Mouse (Mus musculus) hindbrain, embryonic 16.5 days (tissue): ENCODE data around the gene Tle1. TPM values are rescaled to one million over a fixed set of nuclear protein-coding genes. Genes with fewer than 3 reads are reported as not detected.
A peak's percentile ranks its signal among the peaks of the same experiment; 100 is the strongest.

Experiments
- ATAC-seq: fragments of 200-750 bp; cut with Nextera tagmentation; 2 replicates; pipeline ENCODE4 v1.8.0; 2017; ENCODE audit warnings: moderate TSS enrichment, moderate library complexity
- H3K27ac ChIP-seq: fragments of 300-500 bp; sonication (generic); 2 replicates; pipeline ENCODE4 v1.5.1; 2014; ENCODE audit warnings: low read depth, mild to moderate bottlenecking, control low read depth, low read length, moderate library complexity
- H3K27me3 ChIP-seq: fragments of 300-500 bp; sonication (generic); replicated peaks from 2 replicates; pipeline ENCODE4 v1.6.1; 2014; ENCODE audit warnings: low read length; ENCODE audit not compliant: control insufficient read depth, insufficient read depth
- H3K36me3 ChIP-seq: fragments of 300-500 bp; sonication (generic); 2 replicates; pipeline ENCODE4 v1.6.1; 2014; ENCODE audit warnings: mild to moderate bottlenecking, low read length, moderate library complexity, mixed read lengths; ENCODE audit not compliant: control insufficient read depth, insufficient read depth
- H3K4me1 ChIP-seq: fragments of 300-500 bp; sonication (generic); 2 replicates; pipeline ENCODE4 v1.6.1; 2014; ENCODE audit warnings: low read depth, low read length; ENCODE audit not compliant: control insufficient read depth, insufficient read depth
- H3K4me2 ChIP-seq: fragments of 300-500 bp; sonication (generic); 2 replicates; pipeline ENCODE4 v1.6.1; 2014; ENCODE audit warnings: mild to moderate bottlenecking, low read length, control low read depth, moderate library complexity
- H3K4me3 ChIP-seq: fragments of 300-500 bp; sonication (generic); 2 replicates; pipeline ENCODE4 v1.5.1; 2014; ENCODE audit warnings: mild to moderate bottlenecking, low read length, control low read depth, moderate library complexity
- H3K9ac ChIP-seq: fragments of 300-500 bp; sonication (generic); 2 replicates; pipeline ENCODE4 v1.6.1; 2014; ENCODE audit warnings: low read depth, mild to moderate bottlenecking, control low read depth, low read length, moderate library complexity
- H3K9me3 ChIP-seq: fragments of 300-500 bp; sonication (generic); 2 replicates; pipeline ENCODE4 v1.6.1; 2014; ENCODE audit warnings: mild to moderate bottlenecking, low read length, moderate library complexity; ENCODE audit not compliant: control insufficient read depth
- WGBS: fragments of 180-500 bp; shearing (Covaris S2); extraction: QIAGEN DNeasy Blood & Tissue Kit; methylation state at CpG from one replicate; pipeline ENCODE4 v1.1.7; 2014; 5-methylcytosine and 5-hydroxymethylcytosine counted together
- polyA plus RNA-seq: library from polyadenylated mRNA; unstranded; fragments of >200 nt; fragmentation: Nextera tagmentation; extraction: Ambion mirVana; gene quantifications from 2 replicates; pipeline ENCODE4 v1.2.1, GENCODE M21; 2015

The Tle1 gene
- polyA plus RNA-seq, 1 experiment from 2014 or later: 26.8 TPM

- peaks cover 8% of the 10 kb centered on the region; the same call in 1 of the 2 replicates for H3K4me1 ChIP-seq
- no peaks in the 10 kb centered on the region for H3K9me3 ChIP-seq
- H3K27me3 ChIP-seq: no peaks in the 10 kb centered on the region
- no peak overlapping the region for H3K4me3 ChIP-seq
- no peak overlapping the region for H3K4me2 ChIP-seq
- WGBS: 48% methylated on average over 3 of the region's 3 CpGs
- H3K27ac ChIP-seq: no peak overlapping the region
- no peak overlapping the region for H3K9ac ChIP-seq
- ATAC-seq: no peak
- H3K36me3 ChIP-seq: 0 out of 2 replicates have a peak, but pooled peaks cover 2% of the 10 kb centered on the region
These were observed 33.5 kb downstream of the Tle1 start for GRCm38 (mm10) chr4:72167171-72167570.

- no peaks in the 10 kb centered on the region for H3K9me3 ChIP-seq
- 0 out of 2 replicates have a peak, but pooled peaks cover 2% of the 10 kb centered on the region for H3K36me3 ChIP-seq
- H3K9ac ChIP-seq: no peak overlapping the region
- WGBS: 25% methylated on average over 2 of the region's 2 CpGs
- no peaks in the 10 kb centered on the region for H3K27me3 ChIP-seq
- H3K4me2 ChIP-seq: no peak overlapping the region
- H3K4me3 ChIP-seq: no peak overlapping the region
- H3K4me1 ChIP-seq: peaks cover 8% of the 10 kb centered on the region; the same call in 1 of the 2 replicates
- H3K27ac ChIP-seq: no peak overlapping the region
- ATAC-seq: peak; percentile 47; the same call in 1 of the 2 replicates
These were observed 34.2 kb downstream of the Tle1 start for GRCm38 (mm10) chr4:72166561-72166960.

DNA sequence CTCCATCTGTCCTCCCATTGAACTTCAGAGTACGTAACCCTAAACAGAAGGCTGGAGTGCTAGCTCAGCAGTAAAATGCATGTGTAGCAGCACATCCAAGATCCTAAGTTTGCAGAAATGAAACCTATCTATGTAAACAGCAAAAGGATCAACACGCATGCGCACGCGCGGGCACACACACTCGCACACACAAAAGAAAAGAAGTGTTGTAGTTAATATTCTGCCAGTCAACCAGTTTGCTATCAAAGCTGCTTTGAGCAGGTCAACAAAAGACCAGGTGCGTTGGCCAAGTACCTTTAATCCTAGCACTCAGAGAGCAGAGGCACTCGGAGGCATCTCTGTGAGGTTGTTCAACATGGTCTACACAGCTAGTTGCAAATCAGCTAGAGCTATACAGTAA lies 35.0 kb downstream of the Tle1 start:
- H3K9me3 ChIP-seq: no peaks in the 10 kb centered on the region
- H3K9ac ChIP-seq: no peak overlapping the region
- H3K27me3 ChIP-seq: no peaks in the 10 kb centered on the region
- 94% methylated on average over 9 of the region's 9 CpGs for WGBS
- 0 out of 2 replicates have a peak, but pooled peaks cover 2% of the 10 kb centered on the region for H3K36me3 ChIP-seq
- H3K4me1 ChIP-seq: peaks cover 8% of the 10 kb centered on the region; the same call in 1 of the 2 replicates
- ATAC-seq: no peak
- no peak overlapping the region for H3K27ac ChIP-seq
- H3K4me3 ChIP-seq: no peak overlapping the region
- no peak overlapping the region for H3K4me2 ChIP-seq

DNA sequence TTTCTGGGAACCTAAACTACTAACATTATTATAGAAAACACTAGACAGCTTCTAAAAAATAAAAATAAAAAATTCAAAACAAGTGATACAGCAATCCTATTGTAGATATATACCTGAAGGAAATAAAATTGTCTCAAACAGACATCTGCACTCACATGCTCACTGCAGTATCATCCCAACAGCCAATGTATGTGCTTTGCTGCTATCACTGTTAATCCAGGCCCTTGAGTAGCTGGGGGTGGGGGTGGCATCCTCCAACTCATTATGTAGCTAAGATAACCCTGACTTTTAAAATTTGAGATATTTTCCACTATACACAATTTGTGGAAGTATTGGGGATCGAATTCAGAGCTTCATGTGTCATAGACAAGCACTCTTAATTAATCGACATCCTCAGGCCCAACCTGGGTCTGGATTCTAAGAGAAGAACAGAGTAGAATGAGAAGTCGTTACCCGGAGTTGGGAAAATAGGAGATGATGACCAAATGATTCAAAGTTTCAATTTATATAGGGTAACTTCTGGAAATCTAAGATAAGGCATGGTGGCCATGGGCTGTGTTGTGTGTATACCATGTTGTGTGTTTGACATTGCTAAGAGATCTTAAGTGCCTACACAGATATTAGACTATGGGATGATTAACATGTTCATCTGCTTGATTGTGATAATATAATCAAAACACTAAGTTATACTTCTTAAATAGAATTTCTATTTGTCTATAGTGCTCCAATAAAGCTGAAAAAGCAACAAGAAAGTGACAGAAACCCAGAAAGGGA lies 38.1 kb downstream of the Tle1 start:
- Histone ChIP-seq H3K27me3 (no peaks in the 10 kb centered on the region), H3K27ac (no peak overlapping the region), H3K9me3 (no peaks in the 10 kb centered on the region), H3K4me3 (no peak overlapping the region), H3K4me2 (no peak overlapping the region), H3K4me1 (peaks cover 15% of the 10 kb centered on the region; the same call in 1 of the 2 replicates), H3K36me3 (no peaks in the 10 kb centered on the region; the same call in 1 of the 2 replicates), H3K9ac (no peak overlapping the region)
- 97% methylated on average over 4 of the region's 4 CpGs for WGBS
- ATAC-seq: no peak

GRCm38 (mm10) chr4:72160102-72160511 lies 40.6 kb downstream of the Tle1 start:
- H3K4me3 ChIP-seq: no peak overlapping the region
- WGBS: 26% methylated on average over 14 of the region's 14 CpGs
- no peak overlapping the region for H3K4me2 ChIP-seq
- no peaks in the 10 kb centered on the region; the same call in 1 of the 2 replicates for H3K36me3 ChIP-seq
- no peaks in the 10 kb centered on the region for H3K27me3 ChIP-seq
- H3K9ac ChIP-seq: no peak overlapping the region
- H3K9me3 ChIP-seq: no peaks in the 10 kb centered on the region
- ATAC-seq: peak; percentile 86
- H3K4me1 ChIP-seq: peaks cover 10% of the 10 kb centered on the region; the same call in 1 of the 2 replicates
- H3K27ac ChIP-seq: no peak overlapping the region

DNA sequence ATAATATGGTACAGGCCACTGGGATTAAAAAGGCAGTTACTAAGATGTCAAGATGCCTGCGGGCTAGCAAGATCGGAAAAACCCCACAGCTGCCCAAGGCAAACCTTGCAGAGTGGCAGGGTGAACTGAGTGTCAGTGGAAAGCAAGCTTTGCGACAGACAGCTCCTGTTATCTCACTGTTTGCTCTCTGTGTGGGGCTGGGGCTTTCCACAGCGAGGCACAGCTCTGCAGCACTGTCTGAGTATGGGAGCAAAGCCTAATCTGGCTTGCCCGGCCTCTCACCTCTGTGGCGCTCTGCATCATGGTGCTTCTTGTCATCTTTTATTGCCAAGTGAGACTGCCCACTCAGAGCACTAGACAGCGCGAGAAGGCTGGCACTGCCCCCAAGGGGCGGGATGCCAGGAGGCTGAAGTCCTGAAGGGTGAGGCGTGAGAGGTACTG lies 42.8 kb downstream of the Tle1 start:
- 47% methylated on average over 10 of the region's 10 CpGs for WGBS
- Histone ChIP-seq H3K27ac (no peak overlapping the region), H3K9ac (no peak overlapping the region), H3K4me3 (no peak overlapping the region), H3K27me3 (no peaks in the 10 kb centered on the region), H3K4me1 (peaks cover 10% of the 10 kb centered on the region; the same call in 1 of the 2 replicates), H3K9me3 (no peaks in the 10 kb centered on the region), H3K36me3 (no peaks in the 10 kb centered on the region; the same call in 1 of the 2 replicates), H3K4me2 (no peak overlapping the region)
- peak; percentile 68 for ATAC-seq

DNA sequence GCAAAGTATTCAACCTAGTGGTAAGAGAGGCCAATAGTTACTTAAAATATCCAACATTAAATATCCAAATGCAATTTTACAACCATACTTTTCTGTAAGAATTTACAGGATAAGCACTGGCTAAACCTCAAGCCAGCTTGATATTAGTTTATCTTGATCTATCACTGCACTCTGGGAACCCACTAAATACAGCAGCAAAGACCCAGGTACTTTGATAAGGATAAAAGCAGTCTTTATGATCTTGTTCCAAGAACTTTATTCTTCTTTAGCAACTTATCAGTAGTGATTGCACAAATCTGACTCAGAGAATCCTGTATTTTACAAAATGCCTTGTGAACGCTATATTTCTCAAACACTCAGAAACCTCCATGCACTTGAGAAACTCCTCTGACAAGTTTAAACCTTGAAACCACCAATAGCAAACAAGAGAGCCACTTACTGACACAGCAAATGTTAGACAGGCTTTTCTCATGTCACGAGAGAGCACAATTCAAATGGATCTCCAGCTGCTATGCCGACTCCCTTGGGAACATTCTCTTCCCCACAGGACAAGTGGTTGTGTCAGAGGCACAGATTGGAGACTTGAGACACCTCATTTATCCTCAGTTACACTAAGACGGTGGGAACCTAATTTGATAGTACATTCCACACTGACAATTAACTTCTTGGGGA lies 50.1 kb downstream of the Tle1 start:
- Histone ChIP-seq H3K27me3 (no peaks in the 10 kb centered on the region), H3K4me3 (no peak overlapping the region), H3K36me3 (no peaks in the 10 kb centered on the region), H3K9me3 (no peaks in the 10 kb centered on the region), H3K27ac (no peak overlapping the region), H3K4me2 (no peak overlapping the region), H3K9ac (no peak overlapping the region), H3K4me1 (peaks cover 3% of the 10 kb centered on the region; the same call in 1 of the 2 replicates)
- WGBS: 44% methylated on average over 4 of the region's 4 CpGs
- no peak for ATAC-seq

DNA sequence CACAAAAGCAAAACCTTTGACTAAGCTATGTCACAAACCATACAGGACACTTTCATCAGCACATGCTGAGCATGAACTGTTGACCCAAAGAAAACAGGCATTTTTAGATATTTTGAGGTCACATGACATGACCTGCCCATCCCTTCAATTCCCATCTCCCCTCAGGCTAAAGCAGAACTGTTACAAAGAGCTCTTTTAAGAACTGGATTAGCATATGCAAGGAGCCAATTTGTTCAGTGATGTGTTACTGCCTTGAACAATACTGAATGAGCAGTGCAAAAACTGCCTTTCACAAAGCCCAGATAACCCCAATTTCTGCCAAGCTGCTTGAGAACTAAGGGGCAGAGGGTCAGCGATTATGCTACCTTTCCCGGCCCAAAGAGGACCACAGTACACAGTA lies 54.7 kb downstream of the Tle1 start:
- Histone ChIP-seq H3K27me3 (no peaks in the 10 kb centered on the region), H3K9ac (no peak overlapping the region), H3K4me2 (no peak overlapping the region), H3K4me1 (peaks cover 3% of the 10 kb centered on the region; the same call in 1 of the 2 replicates), H3K27ac (no peak overlapping the region), H3K9me3 (no peaks in the 10 kb centered on the region), H3K4me3 (no peak overlapping the region), H3K36me3 (peaks cover 5% of the 10 kb centered on the region; the same call in 1 of the 2 replicates)
- 9% methylated on average over 2 of the region's 2 CpGs for WGBS
- ATAC-seq: peak; percentile 37; the same call in 1 of the 2 replicates

DNA sequence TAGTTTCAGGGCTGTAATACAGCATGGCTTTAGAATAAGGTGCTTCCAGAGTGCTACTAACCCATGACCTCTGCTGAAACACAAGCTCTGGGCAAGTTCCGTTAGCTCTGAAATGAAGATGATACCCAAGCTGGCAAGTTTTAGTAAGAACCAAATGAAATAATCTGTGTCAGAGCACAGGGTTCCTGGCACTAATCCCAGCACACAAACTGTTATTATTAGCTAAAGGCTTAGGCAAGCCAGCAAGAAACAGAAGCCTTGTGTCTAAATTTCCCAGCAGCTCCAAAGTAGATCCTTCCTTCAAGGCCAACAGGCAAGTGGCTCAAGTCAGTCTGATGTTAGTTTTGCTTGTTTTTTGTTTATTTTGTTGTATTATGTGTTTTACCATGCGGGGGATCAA lies 56.2 kb downstream of the Tle1 start:
- H3K4me2 ChIP-seq: no peak overlapping the region
- no peak overlapping the region for H3K9ac ChIP-seq
- ATAC-seq: no peak
- H3K4me3 ChIP-seq: no peak overlapping the region
- H3K27me3 ChIP-seq: no peaks in the 10 kb centered on the region
- peaks cover 3% of the 10 kb centered on the region; the same call in 1 of the 2 replicates for H3K4me1 ChIP-seq
- peaks cover 5% of the 10 kb centered on the region; the same call in 1 of the 2 replicates for H3K36me3 ChIP-seq
- H3K9me3 ChIP-seq: no peaks in the 10 kb centered on the region
- WGBS: 87% methylated on average over 2 of the region's 2 CpGs
- no peak overlapping the region for H3K27ac ChIP-seq
